Mouse (Mus musculus) embryonic facial prominence, embryonic 15.5 days (tissue): ENCODE results near the gene Arnt2. TPM values are rescaled to one million over a fixed set of nuclear protein-coding genes. Genes with fewer than 3 reads are reported as not detected.
A peak's percentile ranks its signal among the peaks of the same experiment; 100 is the strongest.

Source experiments
- ATAC-seq: fragments of 200-750 bp; cut with Nextera tagmentation; 2 replicates; pipeline ENCODE4 v1.8.0; 2017; ENCODE audit warnings: low read depth, moderate TSS enrichment; ENCODE audit not compliant: insufficient number of reproducible peaks, low FRiP score, low TSS enrichment
- H3K27ac ChIP-seq: fragments of 300-500 bp; sonication (generic); replicated peaks from 2 replicates; pipeline ENCODE4 v1.5.1; 2015; ENCODE audit warnings: mild to moderate bottlenecking, inconsistent platforms
- H3K27me3 ChIP-seq: fragments of 300-500 bp; sonication (generic); 2 replicates; pipeline ENCODE4 v1.6.1; 2015; ENCODE audit warnings: inconsistent platforms
- H3K36me3 ChIP-seq: fragments of 300-500 bp; sonication (generic); 2 replicates; pipeline ENCODE4 v1.6.1; 2015; ENCODE audit warnings: mild to moderate bottlenecking, inconsistent platforms
- H3K4me1 ChIP-seq: fragments of 300-500 bp; sonication (generic); 2 replicates; pipeline ENCODE4 v1.6.1; 2015; ENCODE audit warnings: inconsistent platforms
- H3K4me2 ChIP-seq: fragments of 300-500 bp; sonication (generic); replicated peaks from 2 replicates; pipeline ENCODE4 v1.6.1; 2015; ENCODE audit warnings: mild to moderate bottlenecking, inconsistent platforms
- H3K4me3 ChIP-seq: fragments of 300-500 bp; sonication (generic); replicated peaks from 2 replicates; pipeline ENCODE4 v1.5.1; 2015; ENCODE audit warnings: mild to moderate bottlenecking, inconsistent platforms
- H3K9ac ChIP-seq: fragments of 300-500 bp; sonication (generic); 2 replicates; pipeline ENCODE4 v1.6.1; 2015; ENCODE audit warnings: inconsistent platforms
- H3K9me3 ChIP-seq: fragments of 300-500 bp; sonication (generic); replicated peaks from 2 replicates; pipeline ENCODE4 v1.6.1; 2016; ENCODE audit warnings: inconsistent platforms
- WGBS: fragments of 180-500 bp; shearing (Covaris S2); methylation state at CpG from one replicate; pipeline ENCODE4 v1.1.7; 2015; 5-methylcytosine and 5-hydroxymethylcytosine counted together
- polyA plus RNA-seq: library from polyadenylated mRNA; unstranded; fragments of >200 nt; fragmentation: Nextera tagmentation; extraction: Ambion mirVana; gene quantifications from 2 replicates; pipeline ENCODE4 v1.2.1, GENCODE M21; 2015

The Arnt2 gene
- polyA plus RNA-seq, 1 experiment from 2014 or later: 6.5 TPM

GRCm38 (mm10) chr7:84321542-84321941 lies 88.4 kb downstream of the Arnt2 start:
- Histone ChIP-seq H3K36me3 (no peaks in the 10 kb centered on the region), H3K9me3 (no peaks in the 10 kb centered on the region), H3K4me1 (no peaks in the 10 kb centered on the region), H3K9ac (no peak overlapping the region), H3K4me2 (no peak overlapping the region), H3K27me3 (no peaks in the 10 kb centered on the region), H3K4me3 (no peak overlapping the region), H3K27ac (no peak overlapping the region)
- 69% methylated on average over 1 of the region's 1 CpGs for WGBS
- no peak for ATAC-seq

GRCm38 (mm10) chr7:84315353-84316003 lies 94.5 kb downstream of the Arnt2 start:
- Histone ChIP-seq H3K27ac (no peak overlapping the region), H3K4me1 (peaks cover 5% of the 10 kb centered on the region; the same call in 1 of the 2 replicates), H3K36me3 (no peaks in the 10 kb centered on the region), H3K4me2 (no peak overlapping the region), H3K9ac (no peak overlapping the region), H3K4me3 (no peak overlapping the region), H3K27me3 (no peaks in the 10 kb centered on the region), H3K9me3 (no peaks in the 10 kb centered on the region)
- ATAC-seq: no peak
- WGBS: 38% methylated on average over 7 of the region's 7 CpGs

- Histone ChIP-seq H3K9ac (no peak overlapping the region), H3K4me3 (no peak overlapping the region), H3K27me3 (no peaks in the 10 kb centered on the region), H3K36me3 (no peaks in the 10 kb centered on the region), H3K4me1 (peaks cover 5% of the 10 kb centered on the region; the same call in 1 of the 2 replicates), H3K9me3 (no peaks in the 10 kb centered on the region), H3K4me2 (no peak overlapping the region), H3K27ac (no peak overlapping the region)
- 95% methylated on average over 2 of the region's 2 CpGs for WGBS
- no peak for ATAC-seq
Measured at GRCm38 (mm10) chr7:84314742-84315141, 95.2 kb downstream of the Arnt2 start.

GRCm38 (mm10) chr7:84311624-84312023 lies 98.4 kb downstream of the Arnt2 start:
- no peaks in the 10 kb centered on the region for H3K36me3 ChIP-seq
- H3K27ac ChIP-seq: peak overlapping the region; percentile 24; the same call in 1 of the 2 replicates
- WGBS: 72% methylated on average over 3 of the region's 3 CpGs
- no peaks in the 10 kb centered on the region for H3K9me3 ChIP-seq
- H3K9ac ChIP-seq: no peak overlapping the region
- H3K4me2 ChIP-seq: no peak overlapping the region
- H3K27me3 ChIP-seq: no peaks in the 10 kb centered on the region
- peaks cover 9% of the 10 kb centered on the region for H3K4me1 ChIP-seq
- no peak overlapping the region for H3K4me3 ChIP-seq
- ATAC-seq: no peak

- ATAC-seq: peak; percentile 45
- Histone ChIP-seq H3K4me3 (no peak overlapping the region), H3K9ac (no peak overlapping the region), H3K27ac (peak overlapping the region; percentile 45), H3K36me3 (no peaks in the 10 kb centered on the region), H3K9me3 (no peaks in the 10 kb centered on the region), H3K4me1 (peaks cover 9% of the 10 kb centered on the region), H3K4me2 (no peak overlapping the region), H3K27me3 (no peaks in the 10 kb centered on the region)
- 62% methylated on average over 4 of the region's 4 CpGs for WGBS
Measured at GRCm38 (mm10) chr7:84310909-84311311, 99.1 kb downstream of the Arnt2 start.

- Histone ChIP-seq H3K4me1 (peaks cover 4% of the 10 kb centered on the region; the same call in 1 of the 2 replicates), H3K4me3 (no peak overlapping the region), H3K9me3 (no peaks in the 10 kb centered on the region), H3K27ac (no peak overlapping the region), H3K27me3 (no peaks in the 10 kb centered on the region), H3K4me2 (no peak overlapping the region), H3K36me3 (no peaks in the 10 kb centered on the region), H3K9ac (no peak overlapping the region)
- WGBS: 82% methylated on average over 3 of the region's 3 CpGs
- no peak for ATAC-seq
Measured at GRCm38 (mm10) chr7:84307329-84307925, 102.5 kb downstream of the Arnt2 start.

GRCm38 (mm10) chr7:84300261-84300660 lies 109.7 kb downstream of the Arnt2 start:
- no peak for ATAC-seq
- Histone ChIP-seq H3K4me2 (no peak overlapping the region), H3K9me3 (no peaks in the 10 kb centered on the region), H3K36me3 (no peaks in the 10 kb centered on the region), H3K27me3 (no peaks in the 10 kb centered on the region), H3K4me3 (no peak overlapping the region), H3K4me1 (no peaks in the 10 kb centered on the region), H3K9ac (no peak overlapping the region), H3K27ac (no peak overlapping the region)
- 83% methylated on average over 1 of the region's 1 CpGs for WGBS

GRCm38 (mm10) chr7:84299601-84300000 lies 110.4 kb downstream of the Arnt2 start:
- Histone ChIP-seq H3K4me2 (no peak overlapping the region), H3K4me3 (no peak overlapping the region), H3K27me3 (no peaks in the 10 kb centered on the region), H3K27ac (no peak overlapping the region), H3K36me3 (no peaks in the 10 kb centered on the region), H3K4me1 (no peaks in the 10 kb centered on the region), H3K9ac (no peak overlapping the region), H3K9me3 (no peaks in the 10 kb centered on the region)
- 86% methylated on average over 4 of the region's 4 CpGs for WGBS
- ATAC-seq: no peak

GRCm38 (mm10) chr7:84293054-84293453 lies 116.9 kb downstream of the Arnt2 start:
- Histone ChIP-seq H3K4me1 (peaks cover 14% of the 10 kb centered on the region; the same call in 1 of the 2 replicates), H3K4me2 (no peak overlapping the region), H3K36me3 (no peaks in the 10 kb centered on the region), H3K9ac (no peak overlapping the region), H3K4me3 (no peak overlapping the region), H3K27ac (peak overlapping the region; percentile 66), H3K27me3 (no peaks in the 10 kb centered on the region), H3K9me3 (no peaks in the 10 kb centered on the region)
- WGBS: 66% methylated on average over 7 of the region's 7 CpGs
- ATAC-seq: no peak

GRCm38 (mm10) chr7:84287226-84287587 lies 122.8 kb downstream of the Arnt2 start:
- no peak overlapping the region for H3K27ac ChIP-seq
- no peak overlapping the region for H3K4me2 ChIP-seq
- H3K9ac ChIP-seq: no peak overlapping the region
- H3K36me3 ChIP-seq: no peaks in the 10 kb centered on the region
- 81% methylated on average over 2 of the region's 2 CpGs for WGBS
- no peak for ATAC-seq
- H3K27me3 ChIP-seq: no peaks in the 10 kb centered on the region
- H3K4me1 ChIP-seq: no peaks in the 10 kb centered on the region
- H3K4me3 ChIP-seq: no peak overlapping the region
- no peaks in the 10 kb centered on the region for H3K9me3 ChIP-seq

GRCm38 (mm10) chr7:84286526-84287225 lies 123.3 kb downstream of the Arnt2 start:
- no peak overlapping the region for H3K4me2 ChIP-seq
- no peak for ATAC-seq
- H3K4me1 ChIP-seq: no peaks in the 10 kb centered on the region
- no peak overlapping the region for H3K4me3 ChIP-seq
- H3K36me3 ChIP-seq: no peaks in the 10 kb centered on the region
- WGBS: 91% methylated on average over 8 of the region's 8 CpGs
- no peaks in the 10 kb centered on the region for H3K27me3 ChIP-seq
- no peak overlapping the region for H3K9ac ChIP-seq
- no peaks in the 10 kb centered on the region for H3K9me3 ChIP-seq
- H3K27ac ChIP-seq: no peak overlapping the region
